Mouse (Mus musculus) G1E (cell line): ENCODE data around the gene Ccdc12.

Source experiments
- CTCF ChIP-seq: IDR thresholded peaks from 2 replicates; pipeline ENCODE4 v1.5.1; 2012; ENCODE audit warnings: low read depth, low read length, inconsistent platforms, mixed read lengths
- GATA1 ChIP-seq: IDR thresholded peaks from 2 replicates; pipeline ENCODE4 v1.6.1; 2012; ENCODE audit warnings: borderline replicate concordance, low read length, inconsistent platforms, mixed read lengths
- POLR2AphosphoS5 ChIP-seq: IDR thresholded peaks from 2 replicates; pipeline ENCODE4 v1.6.1; 2012; ENCODE audit warnings: low read depth, low read length, inconsistent platforms; ENCODE audit not compliant: insufficient replicate concordance
- TAL1 ChIP-seq: conservative IDR thresholded peaks from 2 replicates; pipeline ENCODE4 v1.6.1; 2012; ENCODE audit warnings: low read depth, low read length, inconsistent platforms, mixed read lengths

DNA sequence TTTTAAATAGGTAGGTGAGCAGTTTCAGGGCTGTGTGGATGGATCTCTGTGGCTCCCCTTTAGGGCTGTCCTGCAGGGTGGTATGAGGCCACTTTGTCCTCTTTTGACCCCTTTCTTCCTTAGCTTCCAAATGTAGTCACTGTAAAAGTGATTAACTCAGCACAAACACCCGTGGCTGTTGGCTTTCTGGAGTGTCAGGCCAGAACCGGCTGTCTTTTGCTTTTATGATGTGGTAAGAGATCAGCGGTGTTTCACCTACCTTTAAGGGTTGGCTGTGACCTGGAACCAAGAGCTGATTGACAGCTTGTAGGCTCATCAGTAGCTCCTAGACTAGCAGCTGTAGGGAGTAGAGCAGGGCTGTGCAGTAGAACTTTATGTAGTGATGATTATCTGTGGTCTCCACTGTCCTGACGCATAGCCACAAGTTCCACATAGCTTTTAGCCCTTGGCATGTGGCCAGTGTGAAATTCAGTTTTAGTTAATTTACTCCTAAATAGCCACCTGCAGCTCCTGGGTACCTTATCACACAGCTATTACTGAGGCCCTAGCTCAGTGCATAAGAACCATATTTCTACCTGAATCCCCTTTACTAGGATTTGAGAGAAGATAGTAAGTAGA lies 11.0 kb downstream of the Ccdc12 start:
- no peak for TF ChIP-seq CTCF
- TF ChIP-seq GATA1: no peak
- TF ChIP-seq POLR2AphosphoS5: no peak
- TF ChIP-seq TAL1: no peak
